Mouse (Mus musculus) heart, embryonic 10.5 days (tissue): Measurements from ENCODE around the gene Tmem102. TPM values are rescaled to one million over a fixed set of nuclear protein-coding genes. Genes with fewer than 3 reads are reported as not detected.

Experiments
- DNase-seq: peaks from one replicate; pipeline ENCODE4 v3.0.0-alpha.2; 2017; ENCODE audit warnings: low spot score
- H3K27ac ChIP-seq: fragments of 300-500 bp; sonication (generic); 2 replicates; pipeline ENCODE4 v1.5.1; 2016; ENCODE audit warnings: mild to moderate bottlenecking
- H3K27me3 ChIP-seq: fragments of 300-500 bp; sonication (generic); 2 replicates; pipeline ENCODE4 v1.6.1; 2016; ENCODE audit warnings: mild to moderate bottlenecking; ENCODE audit not compliant: poor library complexity, insufficient read depth, severe bottlenecking
- H3K36me3 ChIP-seq: fragments of 300-500 bp; sonication (generic); 2 replicates; pipeline ENCODE4 v1.6.1; 2016; ENCODE audit warnings: mild to moderate bottlenecking, moderate library complexity
- H3K4me1 ChIP-seq: fragments of 300-500 bp; sonication (generic); 2 replicates; pipeline ENCODE4 v1.6.1; 2016; ENCODE audit warnings: mild to moderate bottlenecking
- H3K4me3 ChIP-seq: fragments of 300-500 bp; sonication (generic); 2 replicates; pipeline ENCODE4 v1.5.1; 2016; ENCODE audit warnings: mild to moderate bottlenecking, moderate library complexity
- H3K9me3 ChIP-seq: fragments of 300-500 bp; sonication (generic); 2 replicates; pipeline ENCODE4 v1.6.1; 2016; ENCODE audit warnings: mild to moderate bottlenecking, moderate library complexity
- WGBS: fragments of 180-500 bp; shearing (Covaris S2); methylation state at CpG from one replicate; pipeline ENCODE4 v1.1.7; 2016; 5-methylcytosine and 5-hydroxymethylcytosine counted together
- polyA plus RNA-seq: library from polyadenylated mRNA; unstranded; fragments of >200 nt; fragmentation: Nextera tagmentation; extraction: Ambion mirVana; gene quantifications from 2 replicates; pipeline ENCODE4 v1.2.1, GENCODE M21; 2016

Gene Tmem102
- polyA plus RNA-seq, 1 experiment from 2014 or later: 1.8 TPM

DNA sequence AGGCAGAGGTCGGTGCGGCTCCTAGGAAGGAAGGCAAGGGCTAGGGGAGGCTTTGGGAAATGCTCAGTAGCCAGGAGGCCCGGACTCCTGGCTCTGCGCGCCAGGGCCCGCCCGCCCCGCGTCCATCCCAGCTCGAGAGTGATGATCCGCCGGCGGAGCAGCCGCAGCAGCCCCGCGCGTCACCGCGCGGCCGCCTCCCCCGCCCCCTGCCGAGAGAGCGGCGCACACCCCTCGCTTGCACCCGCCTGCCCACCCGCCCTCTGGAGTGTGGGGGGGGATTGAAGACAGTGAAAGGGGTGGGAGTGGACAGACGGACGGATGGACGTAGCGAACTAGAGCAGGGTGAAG is 32.2 kb upstream of the Tmem102 start, which contains the start of gene Nlgn2:
Gene Nlgn2 (minus strand): TSS at position 181 of the 348 bp plus-strand sequence.
- Histone ChIP-seq H3K36me3 (peaks cover 7% of the 10 kb centered on the region), H3K4me1 (peaks cover 54% of the 10 kb centered on the region), H3K9me3 (no peaks in the 10 kb centered on the region), H3K27me3 (peaks cover 45% of the 10 kb centered on the region), H3K27ac (peak within 1 kb of the TSS; percentile 93), H3K4me3 (peak within 1 kb of the TSS; percentile 69)
- WGBS: 0% methylated on average over 32 of the region's 32 CpGs
- no peak for DNase-seq

DNA sequence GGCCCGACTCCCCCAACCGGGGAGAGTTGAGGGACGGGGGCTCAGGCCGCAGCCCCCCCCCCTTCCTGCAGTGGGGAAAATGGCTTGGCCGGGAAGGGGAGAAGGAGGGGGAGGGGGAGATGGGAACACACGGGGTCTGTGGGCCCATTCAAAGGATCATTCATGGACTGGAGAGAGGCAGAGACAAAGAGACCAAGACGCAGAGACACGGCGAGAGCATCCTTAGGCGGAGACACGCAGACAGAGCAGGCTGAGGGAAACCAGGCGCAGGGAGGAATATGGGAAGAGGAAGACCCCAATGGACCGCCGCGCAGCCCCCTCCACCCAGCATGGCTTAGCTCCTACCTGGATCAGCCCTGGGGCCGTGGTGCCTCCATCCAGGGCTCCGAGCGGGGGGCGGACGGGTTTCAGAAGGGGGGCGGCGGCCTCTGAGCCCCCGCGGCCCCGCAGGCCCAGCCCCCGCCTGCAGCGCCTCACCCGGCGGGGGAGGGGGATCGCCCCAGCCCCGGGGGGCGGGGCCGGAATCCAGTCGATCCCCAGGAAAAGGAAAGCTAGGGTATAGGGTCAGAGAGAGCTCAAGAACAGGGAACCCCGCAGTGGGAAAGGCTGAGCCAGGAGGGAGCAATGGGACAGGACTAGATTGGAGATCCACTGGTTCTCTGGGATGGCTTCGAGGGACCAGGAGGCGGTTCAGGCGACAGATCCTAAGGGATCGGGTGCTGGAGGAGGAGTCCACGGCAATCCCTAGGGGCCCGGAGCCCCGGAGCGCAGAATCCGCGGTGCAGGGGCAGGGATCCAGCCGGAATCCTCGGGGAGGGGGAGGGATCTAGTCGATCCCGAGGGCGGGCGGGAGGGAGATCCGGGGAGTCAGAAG is 31.5 kb upstream of the Tmem102 start:
- H3K9me3 ChIP-seq: no peaks in the 10 kb centered on the region
- peaks cover 7% of the 10 kb centered on the region for H3K36me3 ChIP-seq
- H3K4me3 ChIP-seq: peak overlapping the region; percentile 69
- no peak for DNase-seq
- H3K4me1 ChIP-seq: peaks cover 54% of the 10 kb centered on the region
- peak overlapping the region; percentile 93 for H3K27ac ChIP-seq
- under 1% methylated on average over 39 of the region's 52 CpGs for WGBS
- peaks cover 49% of the 10 kb centered on the region for H3K27me3 ChIP-seq

DNA sequence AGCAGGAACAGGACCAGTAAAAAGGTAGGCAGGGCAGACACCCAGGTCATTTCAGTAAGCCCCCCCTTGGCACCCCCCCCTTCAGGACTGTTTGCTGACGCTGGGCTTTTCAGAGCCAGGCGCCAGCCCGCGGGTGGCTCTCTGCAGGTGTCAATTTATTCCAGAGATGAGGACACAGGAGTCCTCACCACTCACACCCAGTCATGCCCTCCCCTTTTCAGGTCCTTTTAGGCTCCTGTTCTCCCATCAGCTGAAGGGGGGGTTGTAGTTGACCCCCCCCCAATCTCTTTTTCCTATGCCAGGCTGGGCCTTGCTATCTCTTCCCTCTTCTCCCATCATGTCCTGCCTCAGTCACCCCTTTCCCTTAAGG is 30.5 kb upstream of the Tmem102 start:
- Histone ChIP-seq H3K36me3 (peaks cover 7% of the 10 kb centered on the region), H3K27me3 (peaks cover 49% of the 10 kb centered on the region), H3K27ac (no peak overlapping the region), H3K4me1 (peaks cover 59% of the 10 kb centered on the region), H3K9me3 (no peaks in the 10 kb centered on the region), H3K4me3 (peak overlapping the region; percentile 69)
- 0% methylated on average over 4 of the region's 4 CpGs for WGBS
- DNase-seq: no peak

DNA sequence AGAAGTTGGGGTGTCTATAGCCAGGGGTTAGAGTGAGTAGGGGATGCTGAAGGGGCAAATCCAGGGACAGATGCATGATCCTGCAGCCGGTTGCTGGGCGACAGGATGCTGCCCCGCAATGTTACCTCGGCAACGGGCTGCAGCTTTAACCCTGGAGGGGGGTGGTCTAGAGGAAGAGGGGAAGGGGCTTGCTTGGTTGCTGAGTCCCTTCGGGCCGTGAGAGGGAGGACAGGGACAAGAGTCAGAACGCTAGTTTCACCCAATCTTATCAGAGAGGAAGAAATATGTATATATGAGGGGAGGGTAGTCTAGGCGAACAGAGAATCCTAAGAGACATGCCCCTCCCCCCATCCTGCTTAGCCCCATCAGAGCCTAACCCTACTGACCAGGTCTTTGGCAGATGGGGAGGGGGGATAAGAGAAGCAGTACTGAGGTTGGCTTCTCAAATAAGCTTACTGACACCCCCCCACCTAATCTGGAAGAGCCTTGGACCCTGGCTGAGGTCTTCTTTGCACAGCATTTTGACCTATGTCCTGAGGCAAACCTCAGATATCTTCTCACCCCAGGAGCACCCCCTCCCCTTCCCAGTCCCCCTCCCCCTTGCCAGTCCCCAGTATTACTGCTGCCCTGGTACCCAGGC is 30.0 kb upstream of the Tmem102 start:
- Histone ChIP-seq H3K4me1 (peaks cover 62% of the 10 kb centered on the region), H3K36me3 (peaks cover 7% of the 10 kb centered on the region), H3K27me3 (peaks cover 49% of the 10 kb centered on the region), H3K27ac (no peak overlapping the region), H3K9me3 (no peaks in the 10 kb centered on the region), H3K4me3 (peak overlapping the region; percentile 69)
- no peak for DNase-seq
- 8% methylated on average over 9 of the region's 9 CpGs for WGBS

DNA sequence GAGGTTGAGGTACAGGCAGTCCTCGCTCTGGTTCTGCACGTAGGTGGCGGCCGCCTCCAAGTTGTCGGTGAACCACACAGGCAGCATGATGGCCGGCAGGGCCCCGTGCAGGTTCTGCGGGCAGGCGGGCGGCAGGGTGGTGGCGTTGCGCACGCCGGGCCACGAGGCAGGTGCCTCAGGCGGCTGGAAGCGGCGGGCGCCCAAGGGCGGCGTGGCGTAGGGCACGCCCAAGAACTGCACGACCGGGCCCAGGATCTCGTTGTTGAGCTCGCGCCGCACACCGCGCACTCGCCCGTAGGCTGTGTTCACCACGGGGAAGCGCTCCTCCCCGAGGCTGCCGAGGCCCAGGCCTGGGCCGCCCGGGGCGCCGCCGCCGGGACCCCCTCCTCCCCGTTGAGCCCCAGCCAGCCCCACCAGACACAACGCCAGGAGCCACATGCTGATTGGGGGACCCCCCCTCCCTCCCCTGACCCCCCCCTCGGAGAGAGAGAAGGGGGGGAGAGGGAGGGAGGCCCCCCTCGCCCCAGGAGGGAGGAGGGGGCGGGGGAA is 28.7 kb upstream of the Tmem102 start:
- DNase-seq: no peak
- H3K4me3 ChIP-seq: peak overlapping the region; percentile 67
- H3K4me1 ChIP-seq: peaks cover 61% of the 10 kb centered on the region
- H3K9me3 ChIP-seq: no peaks in the 10 kb centered on the region
- H3K36me3 ChIP-seq: peaks cover 10% of the 10 kb centered on the region
- WGBS: 4% methylated on average over 47 of the region's 48 CpGs
- peaks cover 49% of the 10 kb centered on the region for H3K27me3 ChIP-seq
- H3K27ac ChIP-seq: peak overlapping the region; percentile 89

DNA sequence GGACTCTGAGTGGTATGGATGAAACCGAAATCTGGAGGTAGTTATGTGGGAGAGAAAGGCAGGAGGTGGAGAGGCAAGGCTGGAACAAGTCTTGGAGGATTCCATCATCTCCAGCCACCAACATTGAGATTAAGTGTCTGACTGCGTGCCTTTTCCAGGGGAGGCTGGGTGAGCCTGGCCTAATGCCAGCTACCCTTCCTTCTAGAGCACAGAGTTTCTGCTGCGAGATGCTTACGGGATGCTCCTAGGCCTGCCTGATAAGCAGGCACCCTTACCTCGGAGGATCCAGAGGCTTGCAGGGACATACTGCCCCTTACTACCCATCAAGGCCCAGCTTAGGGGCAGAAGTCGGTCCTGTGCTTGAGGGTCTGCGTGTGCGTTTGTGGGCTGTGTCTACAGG is 28.1 kb upstream of the Tmem102 start:
- peaks cover 49% of the 10 kb centered on the region for H3K27me3 ChIP-seq
- H3K27ac ChIP-seq: peak overlapping the region; percentile 89
- WGBS: 39% methylated on average over 8 of the region's 8 CpGs
- peak overlapping the region; percentile 67 for H3K4me3 ChIP-seq
- H3K36me3 ChIP-seq: peaks cover 13% of the 10 kb centered on the region
- no peak for DNase-seq
- H3K4me1 ChIP-seq: peaks cover 62% of the 10 kb centered on the region
- no peaks in the 10 kb centered on the region for H3K9me3 ChIP-seq

DNA sequence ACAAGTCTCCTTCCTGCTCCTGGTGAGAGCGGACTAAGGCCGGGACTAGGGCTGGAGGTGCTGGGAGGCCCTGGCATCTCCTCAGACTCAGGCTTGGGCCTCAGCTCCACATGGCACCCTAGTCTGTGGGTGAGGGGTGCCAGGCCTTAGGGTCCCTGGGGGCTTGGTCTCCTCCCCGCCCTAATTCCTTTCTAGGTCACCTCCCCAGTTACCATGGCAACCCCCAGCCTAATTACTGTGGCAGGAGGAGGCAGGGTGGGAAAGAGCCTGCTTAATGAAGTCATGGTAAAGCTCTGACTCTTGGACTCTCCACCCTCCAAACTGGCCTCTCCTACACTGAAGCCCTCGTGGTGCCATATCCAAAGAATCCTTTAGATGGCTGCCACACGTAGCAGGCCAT is 23.4 kb upstream of the Tmem102 start:
- Histone ChIP-seq H3K27ac (no peak overlapping the region), H3K27me3 (peaks cover 17% of the 10 kb centered on the region), H3K9me3 (no peaks in the 10 kb centered on the region), H3K36me3 (peaks cover 49% of the 10 kb centered on the region), H3K4me1 (peaks cover 21% of the 10 kb centered on the region), H3K4me3 (no peak overlapping the region)
- DNase-seq: no peak
- WGBS: 67% methylated on average over 5 of the region's 5 CpGs

DNA sequence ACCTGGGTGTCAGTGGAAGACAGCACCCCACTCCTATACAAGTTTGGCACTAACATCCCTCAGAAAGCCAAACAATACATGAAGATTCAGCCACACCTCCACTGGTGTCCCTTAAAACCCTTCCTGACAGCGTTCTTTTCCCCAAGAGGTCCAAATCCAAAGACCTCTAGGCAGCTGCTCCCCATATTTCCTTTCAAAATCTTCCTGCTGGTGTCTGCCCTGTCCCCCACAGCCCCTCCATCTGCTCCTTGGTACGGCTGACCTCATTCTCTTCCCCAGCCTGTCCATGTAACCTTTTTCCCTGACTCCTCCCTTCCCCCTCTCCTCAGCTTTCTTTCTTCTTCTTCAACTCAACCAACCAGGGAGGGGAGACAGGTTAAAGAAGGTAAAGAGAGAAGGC is 18.0 kb upstream of the Tmem102 start:
- WGBS: 65% methylated on average over 2 of the region's 2 CpGs
- Histone ChIP-seq H3K4me1 (no peaks in the 10 kb centered on the region), H3K9me3 (no peaks in the 10 kb centered on the region), H3K4me3 (no peak overlapping the region), H3K36me3 (peaks cover 35% of the 10 kb centered on the region), H3K27me3 (no peaks in the 10 kb centered on the region), H3K27ac (no peak overlapping the region)
- no peak for DNase-seq

DNA sequence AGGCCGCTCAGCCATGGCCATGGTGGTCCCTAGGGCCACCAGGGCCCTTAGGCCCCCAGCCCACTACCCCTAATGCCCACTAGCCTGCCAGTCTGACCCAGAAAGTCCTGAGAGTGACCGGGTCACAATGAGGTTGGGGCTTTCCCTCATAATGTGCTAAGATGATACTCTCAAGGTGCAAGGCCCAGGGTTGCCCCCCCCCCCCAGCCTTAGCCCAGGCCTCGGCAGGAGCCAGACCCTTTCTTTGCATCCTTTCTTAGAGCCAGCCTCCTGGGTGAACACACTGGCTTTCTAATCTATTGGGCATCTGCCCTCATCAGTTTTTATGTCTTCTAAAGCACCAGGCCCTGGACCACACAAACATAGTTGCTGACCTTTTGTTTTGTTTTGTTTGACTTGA is 16.7 kb upstream of the Tmem102 start, which contains the start of gene Spem1:
Gene Spem1 (minus strand): TSS at position 101 of the 400 bp plus-strand sequence.
- WGBS: 80% methylated on average over 3 of the region's 3 CpGs
- H3K36me3 ChIP-seq: peaks cover 22% of the 10 kb centered on the region
- H3K4me3 ChIP-seq: no peak within 1 kb of the TSS
- 0 out of 2 replicates have a peak, but pooled peaks cover 5% of the 10 kb centered on the region for H3K9me3 ChIP-seq
- H3K27me3 ChIP-seq: peaks cover 11% of the 10 kb centered on the region; the same call in 1 of the 2 replicates
- DNase-seq: no peak
- H3K27ac ChIP-seq: no peak within 1 kb of the TSS
- no peaks in the 10 kb centered on the region for H3K4me1 ChIP-seq

DNA sequence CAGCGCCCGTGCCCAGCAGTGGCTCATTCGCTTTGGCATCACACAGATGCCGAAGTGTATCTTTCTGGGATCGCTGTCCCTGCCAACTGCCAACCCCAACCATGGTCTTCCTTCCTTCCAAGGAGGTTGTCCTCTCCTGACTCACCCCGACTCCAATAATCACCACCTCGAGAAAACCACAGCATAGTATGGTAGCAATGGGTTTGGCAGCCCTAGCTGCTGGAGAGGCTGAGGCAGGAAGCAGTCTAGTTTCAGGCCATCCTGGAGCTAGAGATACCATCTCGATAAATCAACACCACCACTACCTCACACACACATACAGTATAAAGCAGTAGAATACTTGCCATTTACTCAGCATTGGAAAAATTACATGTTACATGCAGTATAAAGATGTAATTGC is 13.4 kb upstream of the Tmem102 start:
- Histone ChIP-seq H3K9me3 (0 out of 2 replicates have a peak, but pooled peaks cover 5% of the 10 kb centered on the region), H3K4me1 (no peaks in the 10 kb centered on the region), H3K27ac (no peak overlapping the region), H3K27me3 (peaks cover 20% of the 10 kb centered on the region; the same call in 1 of the 2 replicates), H3K4me3 (no peak overlapping the region), H3K36me3 (no peaks in the 10 kb centered on the region; the same call in 1 of the 2 replicates)
- DNase-seq: no peak
- WGBS: 83% methylated on average over 8 of the region's 8 CpGs

DNA sequence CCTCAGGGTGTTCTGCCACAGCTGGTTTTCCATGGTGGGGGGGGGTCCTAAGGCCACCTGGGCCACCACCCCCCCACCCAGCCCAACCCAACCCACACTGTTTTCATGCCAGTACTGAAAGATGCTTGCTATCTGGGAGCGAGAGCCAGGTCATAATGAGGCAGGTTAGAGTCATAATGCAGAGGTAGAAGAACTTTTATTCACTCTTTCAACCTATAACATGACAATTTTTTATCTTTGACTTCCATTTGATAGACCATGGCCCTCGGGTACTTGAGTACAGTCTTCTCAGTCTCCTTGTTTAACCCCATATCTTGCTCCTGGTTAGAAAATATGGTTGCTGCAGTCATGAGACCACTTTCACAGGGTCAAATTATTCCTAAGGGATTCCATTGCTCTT is 12.9 kb upstream of the Tmem102 start, which contains the start of gene Spem2:
Gene Spem2 (minus strand): TSS at position 101 of the 400 bp plus-strand sequence.
- 71% methylated on average over 2 of the region's 2 CpGs for WGBS
- Histone ChIP-seq H3K4me3 (no peak within 1 kb of the TSS), H3K4me1 (no peaks in the 10 kb centered on the region), H3K27ac (no peak within 1 kb of the TSS), H3K9me3 (0 out of 2 replicates have a peak, but pooled peaks cover 5% of the 10 kb centered on the region), H3K27me3 (peaks cover 24% of the 10 kb centered on the region; the same call in 1 of the 2 replicates), H3K36me3 (no peaks in the 10 kb centered on the region; the same call in 1 of the 2 replicates)
- no peak for DNase-seq

DNA sequence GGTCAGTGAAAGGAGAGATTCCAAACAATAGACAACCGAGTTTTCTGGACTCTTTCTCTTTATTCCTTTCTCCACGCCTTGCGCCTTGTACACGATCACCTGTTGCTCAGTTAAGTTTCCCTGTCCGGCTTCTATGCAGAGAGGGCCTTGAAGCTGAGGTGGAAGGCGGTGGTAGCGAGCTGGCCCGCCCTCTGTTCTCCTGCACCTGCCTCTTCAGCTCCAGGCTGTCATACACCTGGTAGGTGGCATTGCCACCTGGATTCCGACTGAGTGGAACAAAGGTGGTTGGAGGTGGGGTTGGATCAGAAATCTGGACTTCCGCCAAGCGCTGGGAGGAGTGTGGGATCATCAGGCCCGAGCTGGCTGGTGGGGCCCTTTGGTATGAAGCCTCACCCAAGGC is 11.1 kb upstream of the Tmem102 start:
- no peak for DNase-seq
- 0 out of 2 replicates have a peak, but pooled peaks cover 5% of the 10 kb centered on the region for H3K9me3 ChIP-seq
- no peak overlapping the region for H3K27ac ChIP-seq
- no peak overlapping the region for H3K4me3 ChIP-seq
- WGBS: 87% methylated on average over 12 of the region's 12 CpGs
- H3K27me3 ChIP-seq: peaks cover 24% of the 10 kb centered on the region; the same call in 1 of the 2 replicates
- H3K36me3 ChIP-seq: no peaks in the 10 kb centered on the region; the same call in 1 of the 2 replicates
- H3K4me1 ChIP-seq: no peaks in the 10 kb centered on the region
